Comparison of ENCODE assay signal across 16 mouse cellular contexts in genomic region chr8:44996493-44996892, GRCm38 (mm10).
DNase-seq lines count a peak whose midpoint lies in the region; ATAC-seq lines count a peak whose summit lies in the region.
"Had no signal": no experiment of that assay in that cellular context is flagged by ENCODE, and none has a peak within 500 bp of the region (broad histone marks: within the 10 kb centered on the region; RNA-seq: fewer than 3 reads in every experiment).

No protein-coding gene starts in this region.

- WGBS in heart, embryonic 15.5 days, result 46% methylated on average over 3 of the region's 3 CpGs
- WGBS in heart, embryonic 12.5 days, result 56% methylated on average over 3 of the region's 3 CpGs
- WGBS in lung, embryonic 15.5 days, result 30% methylated on average over 3 of the region's 3 CpGs
- WGBS in embryonic facial prominence, embryonic 15.5 days, result 16% methylated on average over 3 of the region's 3 CpGs
- 42% methylated on average over 3 of the region's 3 CpGs for WGBS in stomach, embryonic 15.5 days

- H3K4me3 ChIP-seq in heart, embryonic 15.5 days, result no peak overlapping the region
- no peak overlapping the region for H3K4me3 ChIP-seq in heart, embryonic 12.5 days
- H3K4me3 ChIP-seq in lung, embryonic 15.5 days, result no peak overlapping the region
- no peak overlapping the region for H3K4me3 ChIP-seq in embryonic facial prominence, embryonic 15.5 days (replicated peaks)
- no peak overlapping the region for H3K4me3 ChIP-seq in stomach, embryonic 15.5 days (replicated peaks)
- H3K4me3 ChIP-seq: forebrain, embryonic 10.5 days; layer of hippocampus, adult 2 months had no signal

- no peaks in the 10 kb centered on the region for H3K36me3 ChIP-seq in heart, embryonic 15.5 days
- no peaks in the 10 kb centered on the region for H3K36me3 ChIP-seq in heart, embryonic 12.5 days
- no peaks in the 10 kb centered on the region for H3K36me3 ChIP-seq in lung, embryonic 15.5 days
- H3K36me3 ChIP-seq in embryonic facial prominence, embryonic 15.5 days, result no peaks in the 10 kb centered on the region
- H3K36me3 ChIP-seq in stomach, embryonic 15.5 days, result no peaks in the 10 kb centered on the region
- H3K36me3 ChIP-seq: forebrain, embryonic 10.5 days had no signal

- DNase-seq in lung, postnatal 25 days (ENCODE audit: low spot score), result no peak
- no peak for DNase-seq in natural killer cell, adult 2 months (ENCODE audit: low spot score in 2 of 2)
- no peak for DNase-seq in thymus, postnatal 4 days
- DNase-seq: adrenal gland, postnatal 10 days; left cerebral cortex, postnatal 4 days; lung, postnatal 14 days; midbrain, embryonic 14.5 days had no signal

- no peaks in the 10 kb centered on the region for H3K9me3 ChIP-seq in heart, embryonic 15.5 days (replicated peaks)
- H3K9me3 ChIP-seq in heart, embryonic 12.5 days (replicated peaks), result no peaks in the 10 kb centered on the region
- H3K9me3 ChIP-seq in lung, embryonic 15.5 days, result no peaks in the 10 kb centered on the region
- H3K9me3 ChIP-seq in embryonic facial prominence, embryonic 15.5 days (replicated peaks), result no peaks in the 10 kb centered on the region
- no peaks in the 10 kb centered on the region for H3K9me3 ChIP-seq in stomach, embryonic 15.5 days
- H3K9me3 ChIP-seq: forebrain, embryonic 10.5 days had no signal

- 0 out of 2 replicates have a peak, but pooled peaks cover 7% of the 10 kb centered on the region for H3K27me3 ChIP-seq in heart, embryonic 15.5 days
- no peaks in the 10 kb centered on the region for H3K27me3 ChIP-seq in heart, embryonic 12.5 days (replicated peaks)
- 0 out of 2 replicates have a peak, but pooled peaks cover 3% of the 10 kb centered on the region for H3K27me3 ChIP-seq in lung, embryonic 15.5 days
- no peaks in the 10 kb centered on the region for H3K27me3 ChIP-seq in embryonic facial prominence, embryonic 15.5 days
- no peaks in the 10 kb centered on the region for H3K27me3 ChIP-seq in stomach, embryonic 15.5 days (replicated peaks)

- H3K4me1 ChIP-seq in heart, embryonic 15.5 days (replicated peaks), result peaks cover 73% of the 10 kb centered on the region
- H3K4me1 ChIP-seq in heart, embryonic 12.5 days (replicated peaks), result peaks cover 72% of the 10 kb centered on the region
- H3K4me1 ChIP-seq in lung, embryonic 15.5 days, result peaks cover 34% of the 10 kb centered on the region
- peaks cover 47% of the 10 kb centered on the region for H3K4me1 ChIP-seq in embryonic facial prominence, embryonic 15.5 days
- H3K4me1 ChIP-seq in stomach, embryonic 15.5 days, result peaks cover 18% of the 10 kb centered on the region

- no peak overlapping the region for H3K4me2 ChIP-seq in heart, embryonic 15.5 days
- no peak overlapping the region for H3K4me2 ChIP-seq in heart, embryonic 12.5 days
- H3K4me2 ChIP-seq in lung, embryonic 15.5 days, result no peak overlapping the region
- no peak overlapping the region for H3K4me2 ChIP-seq in embryonic facial prominence, embryonic 15.5 days (replicated peaks)
- no peak overlapping the region for H3K4me2 ChIP-seq in stomach, embryonic 15.5 days
- H3K4me2 ChIP-seq: hindbrain, embryonic 14.5 days had no signal

- no peak overlapping the region for H3K9ac ChIP-seq in heart, embryonic 15.5 days
- no peak overlapping the region for H3K9ac ChIP-seq in heart, embryonic 12.5 days
- no peak overlapping the region for H3K9ac ChIP-seq in lung, embryonic 15.5 days
- no peak overlapping the region for H3K9ac ChIP-seq in embryonic facial prominence, embryonic 15.5 days
- no peak overlapping the region for H3K9ac ChIP-seq in stomach, embryonic 15.5 days
- H3K9ac ChIP-seq: hindbrain, embryonic 14.5 days had no signal

- no peak for ATAC-seq in heart, embryonic 15.5 days (replicated peaks; ENCODE audit: insufficient number of reproducible peaks, insufficient read depth, low FRiP score, low read depth)
- no peak for ATAC-seq in heart, embryonic 12.5 days (ENCODE audit: insufficient number of reproducible peaks, low FRiP score)
- peak; percentile 36; the same call in 1 of the 2 replicates for ATAC-seq in lung, embryonic 15.5 days (ENCODE audit: borderline replicate concordance, extremely low read depth, low FRiP score, low TSS enrichment)
- peak; percentile 63 for ATAC-seq in embryonic facial prominence, embryonic 15.5 days (ENCODE audit: insufficient number of reproducible peaks, low FRiP score, low TSS enrichment, low read depth)
- ATAC-seq in stomach, embryonic 15.5 days (ENCODE audit: insufficient read depth, low FRiP score, low read depth), result no peak
- ATAC-seq: CD4-positive, CD25-positive, alpha-beta regulatory T cell, adult 4 months had no signal

- peak overlapping the region; percentile 21 for H3K27ac ChIP-seq in heart, embryonic 15.5 days
- no peak overlapping the region for H3K27ac ChIP-seq in heart, embryonic 12.5 days (ENCODE audit: poor library complexity, severe bottlenecking)
- no peak overlapping the region for H3K27ac ChIP-seq in lung, embryonic 15.5 days
- 0 out of 2 replicates have a peak overlapping the region, but pooled peaks have one; percentile 4 for H3K27ac ChIP-seq in embryonic facial prominence, embryonic 15.5 days (replicated peaks)
- peak overlapping the region; percentile 31; the same call in 1 of the 2 replicates for H3K27ac ChIP-seq in stomach, embryonic 15.5 days
- H3K27ac ChIP-seq: forebrain, embryonic 10.5 days; hindbrain, embryonic 14.5 days; layer of hippocampus, adult 2 months had no signal

Comparison
In these comparisons a context has a peak if more than half of its experiments do, and no peak if none do; other contexts are left out.
1. H3K27ac ChIP-seq: peak in heart, embryonic 15.5 days (single experiment), embryonic facial prominence, embryonic 15.5 days (single experiment) and stomach, embryonic 15.5 days (single experiment); none in heart, embryonic 12.5 days (single experiment) and lung, embryonic 15.5 days (single experiment).
2. ATAC-seq: peak in lung, embryonic 15.5 days (single experiment) and embryonic facial prominence, embryonic 15.5 days (single experiment); none in heart, embryonic 15.5 days (single experiment), heart, embryonic 12.5 days (single experiment) and stomach, embryonic 15.5 days (single experiment).